Mouse (Mus musculus): Measurements from ENCODE around the gene Tmem274. TPM values are rescaled to one million over a fixed set of nuclear protein-coding genes. Genes with fewer than 3 reads are reported as not detected.

Gene Tmem274
- polyA plus RNA-seq, 1 experiment: not detected

DNA sequence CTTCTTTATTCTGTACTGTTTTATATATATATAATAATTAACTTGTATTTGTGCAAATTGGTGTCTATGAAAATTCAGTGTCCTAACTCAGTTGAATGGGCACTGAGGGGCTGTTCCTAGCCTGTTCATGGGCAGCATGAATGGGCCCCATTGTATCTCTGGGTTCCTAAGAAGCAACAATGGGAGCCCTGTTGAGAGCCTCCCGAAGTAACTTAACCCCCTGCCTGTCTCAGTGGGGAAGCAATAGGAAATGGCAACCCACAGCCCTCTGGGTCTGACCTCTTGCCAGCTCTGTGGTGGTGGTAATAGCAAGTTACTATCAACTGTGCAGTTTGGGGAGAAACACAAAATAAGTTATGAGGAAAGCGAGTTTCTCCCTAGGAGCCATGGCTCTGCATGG is 19.4 kb downstream of the Tmem274 start:
- TF ChIP-seq GATA1 (IDR thresholded peaks at IDR 0.05; ENCODE audit: borderline replicate concordance, low read length) (no peak), FLI1 (IDR thresholded peaks at IDR 0.05; ENCODE audit: low read length) (no peak)
- Histone ChIP-seq H3K27me3 (replicated peaks) (no peaks in the 10 kb centered on the region), H3K36me3 (replicated peaks; ENCODE audit: low read length) (peaks cover 87% of the 10 kb centered on the region), H3K4me3 (replicated peaks) (no peak overlapping the region), H3K9me3 (no peaks in the 10 kb centered on the region), H3K4me1 (peaks cover 41% of the 10 kb centered on the region)

DNA sequence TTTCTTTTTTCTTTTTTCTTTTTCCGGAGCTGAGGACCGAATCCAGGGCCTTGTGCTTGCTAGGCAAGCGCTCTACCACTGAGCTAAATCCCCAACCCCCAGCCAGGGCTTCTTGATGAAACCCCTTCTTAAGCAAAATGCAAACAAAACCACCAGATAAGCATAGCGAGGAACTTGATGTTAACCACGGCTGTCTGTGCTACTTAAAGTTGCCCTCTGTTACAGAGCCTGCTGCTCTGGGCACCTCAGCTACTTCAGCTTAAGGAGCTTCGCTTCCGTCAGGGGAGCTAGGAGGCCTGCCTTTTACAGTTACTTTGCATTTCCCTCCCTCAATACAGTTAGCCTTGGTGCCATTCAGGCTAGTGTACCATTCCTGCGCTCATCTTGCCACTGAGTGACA is 21.7 kb downstream of the Tmem274 start:
- Histone ChIP-seq H3K27me3 (replicated peaks) (no peaks in the 10 kb centered on the region), H3K9me3 (no peaks in the 10 kb centered on the region), H3K4me3 (replicated peaks) (peak overlapping the region; percentile 60), H3K4me1 (peaks cover 41% of the 10 kb centered on the region), H3K36me3 (replicated peaks; ENCODE audit: low read length) (peaks cover 83% of the 10 kb centered on the region)
- TF ChIP-seq GATA1 (IDR thresholded peaks at IDR 0.05; ENCODE audit: borderline replicate concordance, low read length) (no peak), FLI1 (IDR thresholded peaks at IDR 0.05; ENCODE audit: low read length) (no peak)

GRCm38 (mm10) chr4:149499790-149500189 is 22.6 kb downstream of the Tmem274 start:
- H3K36me3 ChIP-seq (replicated peaks; ENCODE audit: low read length): peaks cover 74% of the 10 kb centered on the region
- peaks cover 46% of the 10 kb centered on the region for H3K4me1 ChIP-seq
- no peak for TF ChIP-seq GATA1 (IDR thresholded peaks at IDR 0.05; ENCODE audit: borderline replicate concordance, low read length)
- no peak for TF ChIP-seq FLI1 (IDR thresholded peaks at IDR 0.05; ENCODE audit: low read length)
- H3K4me3 ChIP-seq (replicated peaks): peak overlapping the region; percentile 38
- no peaks in the 10 kb centered on the region for H3K27me3 ChIP-seq (replicated peaks)
- H3K9me3 ChIP-seq: no peaks in the 10 kb centered on the region

- TF ChIP-seq GATA1 (IDR thresholded peaks at IDR 0.05; ENCODE audit: borderline replicate concordance, low read length) (no peak), FLI1 (IDR thresholded peaks at IDR 0.05; ENCODE audit: low read length) (no peak)
- H3K4me1 ChIP-seq: peaks cover 30% of the 10 kb centered on the region
- no peak overlapping the region for H3K4me3 ChIP-seq (replicated peaks)
- H3K36me3 ChIP-seq (replicated peaks; ENCODE audit: low read length): peaks cover 36% of the 10 kb centered on the region
- H3K9me3 ChIP-seq: peaks cover 4% of the 10 kb centered on the region
- H3K27me3 ChIP-seq (replicated peaks): peaks cover 2% of the 10 kb centered on the region
These were observed 27.2 kb downstream of the Tmem274 start for GRCm38 (mm10) chr4:149504363-149504762.

DNA sequence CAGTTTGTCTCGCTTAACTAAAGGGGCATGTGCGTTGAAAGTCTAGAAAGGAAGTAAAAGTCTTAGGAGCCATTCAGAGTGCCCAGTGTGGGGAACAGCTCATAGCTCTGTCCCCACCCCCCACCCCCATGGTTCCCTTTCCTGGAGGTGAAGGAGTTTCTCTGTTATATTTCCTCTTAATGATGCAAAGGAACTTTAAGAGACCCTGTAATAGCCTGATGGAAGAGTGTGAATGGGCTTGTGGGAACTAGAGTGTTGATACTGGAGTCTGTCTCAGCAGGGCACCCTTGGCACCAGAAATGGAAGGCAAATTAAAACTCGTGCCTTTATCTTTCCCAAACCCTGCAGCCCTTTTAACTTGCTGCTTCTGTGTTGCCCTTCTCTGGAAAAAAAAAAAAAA is 27.7 kb downstream of the Tmem274 start:
- Histone ChIP-seq H3K36me3 (replicated peaks; ENCODE audit: low read length) (peaks cover 31% of the 10 kb centered on the region), H3K9me3 (peaks cover 4% of the 10 kb centered on the region), H3K4me1 (peaks cover 25% of the 10 kb centered on the region), H3K27me3 (replicated peaks) (peaks cover 2% of the 10 kb centered on the region), H3K4me3 (replicated peaks) (no peak overlapping the region)
- TF ChIP-seq FLI1 (IDR thresholded peaks at IDR 0.05; ENCODE audit: low read length) (no peak), GATA1 (IDR thresholded peaks at IDR 0.05; ENCODE audit: borderline replicate concordance, low read length) (no peak)

- H3K36me3 ChIP-seq (replicated peaks; ENCODE audit: low read length): peaks cover 26% of the 10 kb centered on the region
- peaks cover 2% of the 10 kb centered on the region for H3K27me3 ChIP-seq (replicated peaks)
- H3K4me1 ChIP-seq: peaks cover 19% of the 10 kb centered on the region
- TF ChIP-seq GATA1 (IDR thresholded peaks at IDR 0.05; ENCODE audit: borderline replicate concordance, low read length): no peak
- TF ChIP-seq FLI1 (IDR thresholded peaks at IDR 0.05; ENCODE audit: low read length): no peak
- H3K4me3 ChIP-seq (replicated peaks): no peak overlapping the region
- peaks cover 4% of the 10 kb centered on the region for H3K9me3 ChIP-seq
These were observed 28.2 kb downstream of the Tmem274 start for GRCm38 (mm10) chr4:149505261-149505967.

GRCm38 (mm10) chr4:149506904-149507303 is 29.7 kb downstream of the Tmem274 start:
- Histone ChIP-seq H3K36me3 (replicated peaks; ENCODE audit: low read length) (peaks cover 14% of the 10 kb centered on the region), H3K4me3 (replicated peaks) (no peak overlapping the region), H3K4me1 (peaks cover 24% of the 10 kb centered on the region), H3K27me3 (replicated peaks) (peaks cover 5% of the 10 kb centered on the region), H3K9me3 (peaks cover 4% of the 10 kb centered on the region)
- TF ChIP-seq GATA1 (IDR thresholded peaks at IDR 0.05; ENCODE audit: borderline replicate concordance, low read length): no peak
- TF ChIP-seq FLI1 (IDR thresholded peaks at IDR 0.05; ENCODE audit: low read length): no peak

DNA sequence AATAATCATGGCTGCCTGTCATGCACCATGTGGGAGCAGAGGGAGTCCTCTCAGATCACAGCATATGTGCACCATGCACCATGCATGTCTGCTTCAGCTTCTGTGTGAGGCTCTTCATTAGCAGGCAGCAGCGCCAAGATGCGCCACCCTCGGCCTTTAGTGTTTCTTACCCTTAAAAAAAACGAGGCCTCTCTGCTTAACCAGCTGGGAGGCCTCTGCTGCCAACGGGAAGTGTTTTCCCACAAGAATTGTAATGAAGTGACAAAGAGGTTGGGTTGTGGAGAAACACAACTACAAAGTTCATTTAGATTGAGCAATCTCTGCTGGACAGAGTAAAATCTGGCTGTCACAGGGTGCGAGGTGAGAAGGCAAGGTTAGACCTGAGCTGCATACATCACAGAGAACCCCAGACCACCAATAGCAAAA is 34.1 kb downstream of the Tmem274 start:
- H3K4me3 ChIP-seq (replicated peaks): peak overlapping the region; percentile 34
- H3K27me3 ChIP-seq (replicated peaks): peaks cover 5% of the 10 kb centered on the region
- TF ChIP-seq GATA1 (IDR thresholded peaks at IDR 0.05; ENCODE audit: borderline replicate concordance, low read length) (no peak), FLI1 (IDR thresholded peaks at IDR 0.05; ENCODE audit: low read length) (no peak)
- no peaks in the 10 kb centered on the region for H3K36me3 ChIP-seq (replicated peaks; ENCODE audit: low read length)
- peaks cover 4% of the 10 kb centered on the region for H3K9me3 ChIP-seq
- H3K4me1 ChIP-seq: peaks cover 23% of the 10 kb centered on the region

- Histone ChIP-seq H3K9me3 (peaks cover 10% of the 10 kb centered on the region), H3K4me1 (peaks cover 20% of the 10 kb centered on the region; the same call in 1 of the 2 replicates), H3K27me3 (replicated peaks) (peaks cover 5% of the 10 kb centered on the region), H3K36me3 (replicated peaks; ENCODE audit: low read length) (no peaks in the 10 kb centered on the region), H3K4me3 (replicated peaks) (no peak overlapping the region)
- no peak for TF ChIP-seq FLI1 (IDR thresholded peaks at IDR 0.05; ENCODE audit: low read length)
These were observed 34.9 kb downstream of the Tmem274 start for GRCm38 (mm10) chr4:149512072-149512471.

DNA sequence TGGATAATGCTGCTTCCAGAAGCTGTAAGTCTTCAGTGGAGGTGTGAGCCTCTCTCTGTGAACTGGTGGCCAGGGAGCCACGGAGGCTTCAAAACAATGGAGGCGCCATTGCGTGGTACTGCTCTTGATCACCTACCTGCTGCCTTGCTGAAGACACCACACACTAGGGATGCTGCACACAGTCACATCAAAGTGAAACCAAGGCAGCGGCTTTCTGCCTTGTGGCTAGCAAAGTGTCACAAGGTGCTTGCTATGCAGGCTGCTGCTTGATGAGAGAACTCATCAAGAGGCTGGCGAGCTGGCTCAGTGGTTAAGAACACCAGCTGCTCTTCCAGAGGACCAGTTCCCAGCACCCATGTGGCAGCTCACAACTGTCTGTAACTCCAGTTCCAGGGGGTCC is 38.5 kb downstream of the Tmem274 start:
- Histone ChIP-seq H3K36me3 (replicated peaks; ENCODE audit: low read length) (no peaks in the 10 kb centered on the region), H3K27me3 (replicated peaks) (peaks cover 20% of the 10 kb centered on the region), H3K4me1 (peaks cover 33% of the 10 kb centered on the region), H3K9me3 (peaks cover 6% of the 10 kb centered on the region; the same call in 1 of the 2 replicates), H3K4me3 (replicated peaks) (no peak overlapping the region)
- no peak for TF ChIP-seq GATA1 (IDR thresholded peaks at IDR 0.05; ENCODE audit: borderline replicate concordance, low read length)
- no peak for TF ChIP-seq FLI1 (IDR thresholded peaks at IDR 0.05; ENCODE audit: low read length)

All from megakaryocyte, embryonic 14.5 days (primary cell).